Mouse (Mus musculus): ENCODE results near the gene Nutf2.

DNA sequence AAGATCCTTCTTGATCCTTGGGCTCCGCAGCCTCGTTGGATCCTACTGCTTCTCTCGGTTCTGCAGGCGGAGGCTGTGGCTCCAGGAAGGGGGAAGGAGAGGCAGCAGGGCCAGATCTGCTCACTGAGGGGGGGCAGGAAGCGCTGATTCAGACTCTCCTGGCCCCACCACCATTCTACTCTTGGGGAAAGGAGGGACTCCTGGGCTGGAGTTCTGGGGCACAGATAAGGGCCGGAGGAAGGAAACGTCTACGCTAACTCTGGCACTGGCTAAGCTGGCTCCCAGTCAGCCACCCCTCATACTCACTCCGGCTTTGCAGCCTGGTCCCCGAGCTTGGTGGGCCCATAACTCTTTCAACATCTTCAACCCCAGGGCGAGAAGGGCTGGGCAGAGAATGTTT, 13.7 kb upstream of the Nutf2 start:
- no peak for TF ChIP-seq CTCF (IDR thresholded peaks at IDR 0.05; ENCODE audit: control insufficient read depth, insufficient read depth, insufficient read length)
- TF ChIP-seq MYOG (IDR thresholded peaks at IDR 0.05; ENCODE audit: control insufficient read depth, extremely low read depth, insufficient read length): no peak
- no peak for TF ChIP-seq USF1 (IDR thresholded peaks at IDR 0.05; ENCODE audit: low read depth)
- TF ChIP-seq MAX (IDR thresholded peaks at IDR 0.05): no peak

All from C2C12 (cell line).